Mouse (Mus musculus): ENCODE results near the gene Hist2h2bb. TPM values are rescaled to one million over a fixed set of nuclear protein-coding genes. Genes with fewer than 3 reads are reported as not detected.

The Hist2h2bb gene
- total and polyA plus RNA-seq, 2 experiments from 2014 or later, result 0.59 to 225 TPM

DNA sequence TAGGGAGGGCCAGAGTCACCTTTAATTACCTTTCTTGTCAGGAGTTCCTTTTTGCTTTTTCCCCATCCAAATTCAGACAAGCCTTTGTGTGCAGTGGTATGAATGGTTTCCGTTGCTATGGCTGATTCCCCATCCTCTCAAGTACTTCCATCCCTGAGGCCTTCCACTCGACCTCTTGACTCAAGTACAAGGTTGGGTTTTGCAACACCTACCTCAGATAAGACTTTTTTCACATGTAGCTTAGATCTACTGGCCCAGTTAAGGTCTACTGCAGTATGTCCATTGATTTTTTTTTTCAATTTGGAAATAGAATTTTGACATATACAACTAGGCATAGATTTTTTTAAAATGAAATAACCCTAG, 37.8 kb upstream of the Hist2h2bb start:
- Histone ChIP-seq H3K9me3 (replicated peaks; ENCODE audit: control insufficient read depth, low read length) (no peaks in the 10 kb centered on the region), H3K9ac (replicated peaks; ENCODE audit: low read depth, low read length) (no peak overlapping the region), H3K4me1 (ENCODE audit: control insufficient read depth, insufficient read depth) (no peaks in the 10 kb centered on the region), H3K27ac (ENCODE audit: low read depth) (no peak overlapping the region), H3K4me2 (ENCODE audit: low read depth, low read length) (no peak overlapping the region), H3K36me3 (replicated peaks; ENCODE audit: control insufficient read depth, insufficient read depth, low read length) (no peaks in the 10 kb centered on the region), H3K27me3 (ENCODE audit: control insufficient read depth, insufficient read depth, low read length) (no peaks in the 10 kb centered on the region), H3K4me3 (ENCODE audit: low read depth, low read length) (no peak overlapping the region)
- ATAC-seq (ENCODE audit: insufficient read depth, low read depth) (no peak), DNase-seq (ENCODE audit: low spot score) (no peak)
- WGBS, result 30% methylated on average over 2 of the region's 2 CpGs
- no peak for TF ChIP-seq CTCF (IDR thresholded peaks at IDR 0.05; ENCODE audit: low read depth)

GRCm38 (mm10) chr3:96234914-96235313, 34.6 kb upstream of the Hist2h2bb start:
- no peak overlapping the region for H3K4me3 ChIP-seq (ENCODE audit: low read depth, low read length)
- DNase-seq (ENCODE audit: low spot score) (no peak), ATAC-seq (ENCODE audit: insufficient read depth, low read depth) (no peak)
- no peak overlapping the region for H3K27ac ChIP-seq (ENCODE audit: low read depth)
- no peak for TF ChIP-seq EP300 (IDR thresholded peaks at IDR 0.05; ENCODE audit: low read depth)
- no peak for TF ChIP-seq CTCF (IDR thresholded peaks at IDR 0.05; ENCODE audit: low read depth)
- WGBS, result 85% methylated on average over 2 of the region's 2 CpGs
- no peaks in the 10 kb centered on the region for H3K27me3 ChIP-seq (ENCODE audit: control insufficient read depth, insufficient read depth, low read length)
- H3K36me3 ChIP-seq (replicated peaks; ENCODE audit: control insufficient read depth, insufficient read depth, low read length), result no peaks in the 10 kb centered on the region
- no peak overlapping the region for H3K4me2 ChIP-seq (ENCODE audit: low read depth, low read length)
- no peak overlapping the region for H3K9ac ChIP-seq (replicated peaks; ENCODE audit: low read depth, low read length)
- peaks cover 10% of the 10 kb centered on the region; the same call in 1 of the 2 replicates for H3K4me1 ChIP-seq (ENCODE audit: control insufficient read depth, insufficient read depth)
- H3K9me3 ChIP-seq (replicated peaks; ENCODE audit: control insufficient read depth, low read length), result no peaks in the 10 kb centered on the region

DNA sequence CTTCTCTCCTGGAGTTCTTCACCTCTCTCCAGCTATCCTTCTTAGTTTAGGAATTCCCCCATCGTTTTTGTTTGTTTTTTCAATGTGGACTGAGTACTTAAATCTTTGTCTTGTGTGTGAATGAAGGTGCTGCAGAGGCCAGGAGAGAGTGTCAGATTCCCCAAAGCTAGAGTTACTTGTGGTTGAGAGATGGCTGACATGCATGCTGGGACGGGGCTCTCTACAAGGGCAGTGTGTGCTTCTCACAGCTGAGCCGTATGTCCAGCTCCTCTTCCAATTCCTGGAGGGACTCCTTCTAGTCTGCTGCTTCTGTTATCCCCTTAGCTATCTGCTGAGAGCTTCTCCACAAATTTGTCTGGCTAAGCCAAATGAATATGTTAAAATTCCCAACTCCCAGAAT, 33.7 kb upstream of the Hist2h2bb start:
- 57% methylated on average over 3 of the region's 3 CpGs for WGBS
- DNase-seq (ENCODE audit: low spot score), result no peak
- Histone ChIP-seq H3K4me1 (ENCODE audit: control insufficient read depth, insufficient read depth) (peaks cover 12% of the 10 kb centered on the region), H3K4me2 (ENCODE audit: low read depth, low read length) (no peak overlapping the region), H3K4me3 (ENCODE audit: low read depth, low read length) (no peak overlapping the region), H3K27me3 (ENCODE audit: control insufficient read depth, insufficient read depth, low read length) (no peaks in the 10 kb centered on the region), H3K9me3 (replicated peaks; ENCODE audit: control insufficient read depth, low read length) (no peaks in the 10 kb centered on the region), H3K36me3 (replicated peaks; ENCODE audit: control insufficient read depth, insufficient read depth, low read length) (no peaks in the 10 kb centered on the region), H3K27ac (ENCODE audit: low read depth) (no peak overlapping the region), H3K9ac (replicated peaks; ENCODE audit: low read depth, low read length) (no peak overlapping the region)
- ATAC-seq (ENCODE audit: insufficient read depth, low read depth), result no peak
- TF ChIP-seq CTCF (IDR thresholded peaks at IDR 0.05; ENCODE audit: low read depth), result no peak
- no peak for TF ChIP-seq EP300 (IDR thresholded peaks at IDR 0.05; ENCODE audit: low read depth)

GRCm38 (mm10) chr3:96236834-96237334, 32.7 kb upstream of the Hist2h2bb start:
- 0 out of 2 replicates have a peak overlapping the region, but pooled peaks have one; percentile 16 for H3K27ac ChIP-seq (ENCODE audit: low read depth)
- no peaks in the 10 kb centered on the region for H3K9me3 ChIP-seq (replicated peaks; ENCODE audit: control insufficient read depth, low read length)
- H3K4me3 ChIP-seq (ENCODE audit: low read depth, low read length), result peak overlapping the region; percentile 40
- 81% methylated on average over 4 of the region's 4 CpGs for WGBS
- DNase-seq (ENCODE audit: low spot score) (no peak), ATAC-seq (ENCODE audit: insufficient read depth, low read depth) (no peak)
- peak overlapping the region; percentile 36; the same call in 1 of the 2 replicates for H3K9ac ChIP-seq (replicated peaks; ENCODE audit: low read depth, low read length)
- no peak for TF ChIP-seq EP300 (IDR thresholded peaks at IDR 0.05; ENCODE audit: low read depth)
- no peak for TF ChIP-seq CTCF (IDR thresholded peaks at IDR 0.05; ENCODE audit: low read depth)
- H3K27me3 ChIP-seq (ENCODE audit: control insufficient read depth, insufficient read depth, low read length), result no peaks in the 10 kb centered on the region
- H3K36me3 ChIP-seq (replicated peaks; ENCODE audit: control insufficient read depth, insufficient read depth, low read length), result no peaks in the 10 kb centered on the region
- peak overlapping the region; percentile 53 for H3K4me2 ChIP-seq (ENCODE audit: low read depth, low read length)
- H3K4me1 ChIP-seq (ENCODE audit: control insufficient read depth, insufficient read depth), result peaks cover 16% of the 10 kb centered on the region

DNA sequence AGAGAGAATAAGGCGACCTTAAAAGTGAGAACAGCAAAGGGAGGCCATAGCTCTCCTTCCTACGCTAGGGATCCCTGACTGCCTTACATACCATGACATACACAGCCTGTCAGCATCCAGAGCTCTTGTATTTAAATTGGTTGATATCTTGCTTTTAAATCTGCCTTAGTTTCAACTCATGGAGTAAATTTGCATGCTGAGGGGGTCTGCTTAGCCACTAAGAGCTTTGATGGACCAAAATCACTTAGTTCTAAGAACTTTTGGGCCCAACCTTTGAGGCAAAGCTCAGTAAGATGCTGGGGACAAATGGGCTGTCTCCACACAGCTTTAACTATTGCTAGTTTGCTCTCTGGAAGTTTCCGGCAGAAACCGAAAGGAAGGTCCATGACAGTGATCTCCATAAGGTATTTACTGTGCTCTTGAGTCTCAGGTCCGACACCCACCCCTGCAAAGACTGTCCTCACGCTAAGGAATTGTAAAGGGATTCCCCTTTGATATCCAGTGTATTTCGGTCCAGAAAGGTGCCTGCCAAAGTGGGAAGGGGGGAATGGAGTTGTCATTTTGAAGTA, 32.1 kb upstream of the Hist2h2bb start:
- 25% methylated on average over 7 of the region's 7 CpGs for WGBS
- Histone ChIP-seq H3K9ac (replicated peaks; ENCODE audit: low read depth, low read length) (peak overlapping the region; percentile 36), H3K9me3 (replicated peaks; ENCODE audit: control insufficient read depth, low read length) (no peaks in the 10 kb centered on the region), H3K4me2 (ENCODE audit: low read depth, low read length) (peak overlapping the region; percentile 53), H3K36me3 (replicated peaks; ENCODE audit: control insufficient read depth, insufficient read depth, low read length) (no peaks in the 10 kb centered on the region), H3K4me1 (ENCODE audit: control insufficient read depth, insufficient read depth) (peaks cover 16% of the 10 kb centered on the region), H3K4me3 (ENCODE audit: low read depth, low read length) (peak overlapping the region; percentile 40), H3K27ac (ENCODE audit: low read depth) (0 out of 2 replicates have a peak overlapping the region, but pooled peaks have one; percentile 16), H3K27me3 (ENCODE audit: control insufficient read depth, insufficient read depth, low read length) (no peaks in the 10 kb centered on the region)
- no peak for TF ChIP-seq EP300 (IDR thresholded peaks at IDR 0.05; ENCODE audit: low read depth)
- TF ChIP-seq CTCF (IDR thresholded peaks at IDR 0.05; ENCODE audit: low read depth), result no peak
- DNase-seq (ENCODE audit: low spot score), result no peak
- no peak for ATAC-seq (ENCODE audit: insufficient read depth, low read depth)
